Mouse (Mus musculus): ENCODE data around the gene Vps33a. TPM values are rescaled to one million over a fixed set of nuclear protein-coding genes. Genes with fewer than 3 reads are reported as not detected.

Vps33a gene
- polyA plus RNA-seq (2012; fragmentation: generic; extraction: Trizol): 10 to 100 TPM in 1 of 2 experiments, 1 to 10 TPM in 1; 5.3 to 13.7 TPM

GRCm38 (mm10) chr5:123572357-123573186, at the start of gene Vps33a:
TSS of gene Vps33a (minus strand) at chr5:123573038.

GRCm38 (mm10) chr5:123525281-123525680, 47.6 kb downstream of the Vps33a start, which contains the start of gene Gm49027:
TSS of gene Gm49027 (minus strand) at chr5:123525488.

GRCm38 (mm10) chr5:123523692-123524392, 49.0 kb downstream of the Vps33a start, which contains the start of gene Diablo:
TSS of gene Diablo (minus strand) at chr5:123524176.

GRCm38 (mm10) chr5:123510160-123510559, 62.7 kb downstream of the Vps33a start, which contains the start of gene B3gnt4:
TSS of gene B3gnt4 (plus strand) at chr5:123510460.

GRCm38 (mm10) chr5:123489112-123489785, 83.6 kb downstream of the Vps33a start, which contains the start of the genes Lrrc43 and Il31:
TSS of gene Lrrc43 (plus strand) at chr5:123489305.
TSS of gene Il31 (minus strand) at chr5:123489489.

Other genes with a start within 250 kb of the Vps33a start
- 1 to 10 TPM in 1 of 2 experiments, under 1 TPM in 1; 0.37 to 2.4 TPM for gene Bcl7a, start 229.2 kb downstream of the Vps33a start, polyA plus RNA-seq (2012; fragmentation: generic; extraction: Trizol)
- 1 to 10 TPM; 1.6 to 7.3 TPM for gene Mlxip, start 178.2 kb downstream of the Vps33a start, polyA plus RNA-seq (2012; fragmentation: generic; extraction: Trizol)
- gene Lrrc43, start 83.7 kb downstream of the Vps33a start, polyA plus RNA-seq (2012; fragmentation: generic; extraction: Trizol): not detected
- not detected for gene Il31, start 83.5 kb downstream of the Vps33a start, polyA plus RNA-seq (2012; fragmentation: generic; extraction: Trizol)
- under 1 TPM; 0.05 to 0.45 TPM for gene B3gnt4, start 62.6 kb downstream of the Vps33a start, polyA plus RNA-seq (2012; fragmentation: generic; extraction: Trizol)
- 10 to 100 TPM; 21.5 to 35.0 TPM for gene Diablo, start 48.9 kb downstream of the Vps33a start, polyA plus RNA-seq (2012; fragmentation: generic; extraction: Trizol)
- under 1 TPM in 1 of 2 experiments, not detected in 1; 0.08 TPM for gene Gm49027, start 47.5 kb downstream of the Vps33a start, polyA plus RNA-seq (2012; fragmentation: generic; extraction: Trizol)
- gene Clip1, start 111.6 kb upstream of the Vps33a start, polyA plus RNA-seq (2012; fragmentation: generic; extraction: Trizol): 10 to 100 TPM in 1 of 2 experiments, 1 to 10 TPM in 1; 1.6 to 18.9 TPM
- gene Zcchc8, start 148.1 kb upstream of the Vps33a start, polyA plus RNA-seq (2012; fragmentation: generic; extraction: Trizol): 10 to 100 TPM in 1 of 2 experiments, 1 to 10 TPM in 1; 2.1 to 18.1 TPM
- 10 to 100 TPM in 1 of 2 experiments, 1 to 10 TPM in 1; 1.8 to 12.9 TPM for gene Rsrc2, start 176.4 kb upstream of the Vps33a start, polyA plus RNA-seq (2012; fragmentation: generic; extraction: Trizol)
- 1 to 10 TPM; 1.3 to 7.6 TPM for gene Kntc1, start 176.7 kb upstream of the Vps33a start, polyA plus RNA-seq (2012; fragmentation: generic; extraction: Trizol)

All from C3H10T1/2 (cell line).